21 mouse cellular contexts compared by ENCODE assay signal in the genomic region with DNA sequence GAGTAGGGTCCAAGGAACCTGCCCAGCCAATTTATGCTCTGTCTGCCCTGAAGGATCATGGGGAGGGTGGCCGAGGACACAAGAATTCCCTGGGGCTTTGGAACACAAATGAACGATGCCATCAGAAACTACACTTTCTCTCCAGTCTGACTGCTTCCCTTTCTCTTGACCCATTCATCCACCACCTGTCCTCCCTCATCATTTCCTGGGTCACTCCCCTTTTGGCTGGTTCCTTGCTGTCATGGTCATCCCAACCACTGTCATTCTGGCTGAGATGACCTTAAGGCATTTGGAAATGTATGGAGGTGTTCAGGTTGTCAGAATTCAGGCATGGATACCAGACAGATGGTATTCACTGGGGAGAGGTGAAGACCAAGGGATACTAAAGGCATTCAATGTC.
"Had no signal": no experiment of that assay in that cellular context is flagged by ENCODE, and none has a peak within 500 bp of the region (broad histone marks: within the 10 kb centered on the region; RNA-seq: fewer than 3 reads in every experiment).

No protein-coding gene starts in this region.

- H3K4me3 ChIP-seq: heart, embryonic 10.5 days; heart, embryonic 12.5 days; hindbrain, embryonic 13.5 days; hindbrain, embryonic 15.5 days; kidney, embryonic 15.5 days; limb, embryonic 10.5 days; limb, embryonic 12.5 days had no signal

- H3K9me3 ChIP-seq: heart, embryonic 10.5 days; heart, embryonic 12.5 days; hindbrain, embryonic 13.5 days; hindbrain, embryonic 15.5 days; kidney, embryonic 15.5 days; limb, embryonic 10.5 days; limb, embryonic 12.5 days had no signal

- DNase-seq: gastrocnemius, postnatal 14 days; gastrocnemius, postnatal 36 days; heart, adult 18-20 months; heart, postnatal 10 days; kidney, adult 11 months; kidney, adult 2 months; kidney, adult 9 months; kidney, postnatal 14 days; kidney, postnatal 36 days; layer of hippocampus, adult 9-11 months; layer of hippocampus, postnatal 36 days had no signal

- H3K27ac ChIP-seq: heart, embryonic 10.5 days; hindbrain, embryonic 13.5 days; hindbrain, embryonic 15.5 days; hindbrain, postnatal 0 days; kidney, embryonic 15.5 days; kidney, postnatal 0 days; limb, embryonic 10.5 days; limb, embryonic 12.5 days had no signal

- H3K9ac ChIP-seq: heart, embryonic 12.5 days; hindbrain, embryonic 13.5 days; hindbrain, embryonic 15.5 days; kidney, embryonic 15.5 days; limb, embryonic 12.5 days had no signal

- H3K36me3 ChIP-seq: heart, embryonic 10.5 days; heart, embryonic 12.5 days; hindbrain, embryonic 13.5 days; hindbrain, embryonic 15.5 days; kidney, embryonic 15.5 days; limb, embryonic 10.5 days; limb, embryonic 12.5 days had no signal

- H3K4me2 ChIP-seq: heart, embryonic 12.5 days; hindbrain, embryonic 13.5 days; hindbrain, embryonic 15.5 days; kidney, embryonic 15.5 days; limb, embryonic 12.5 days had no signal

- H3K4me1 ChIP-seq: kidney, embryonic 15.5 days; limb, embryonic 12.5 days had no signal

- ATAC-seq: intestine, embryonic 16.5 days had no signal

- H3K27me3 ChIP-seq: heart, embryonic 12.5 days; hindbrain, embryonic 13.5 days; hindbrain, embryonic 15.5 days; kidney, embryonic 15.5 days; limb, embryonic 12.5 days had no signal
